Mouse (Mus musculus) heart, adult 9 months (tissue): ENCODE results near the gene Dlk1.
"Not testable (repeated sequence)": the region's sequence is repeated elsewhere in the genome, so short reads cannot be mapped to it uniquely, and the experiment has no call there.

Experiments used
- DNase-seq, 2 experiments: peaks; one replicate each; pipeline ENCODE4 v3.0.0; 2022; ENCODE audit warnings: low spot score in 2 of 2

Gene Dlk1

DNA sequence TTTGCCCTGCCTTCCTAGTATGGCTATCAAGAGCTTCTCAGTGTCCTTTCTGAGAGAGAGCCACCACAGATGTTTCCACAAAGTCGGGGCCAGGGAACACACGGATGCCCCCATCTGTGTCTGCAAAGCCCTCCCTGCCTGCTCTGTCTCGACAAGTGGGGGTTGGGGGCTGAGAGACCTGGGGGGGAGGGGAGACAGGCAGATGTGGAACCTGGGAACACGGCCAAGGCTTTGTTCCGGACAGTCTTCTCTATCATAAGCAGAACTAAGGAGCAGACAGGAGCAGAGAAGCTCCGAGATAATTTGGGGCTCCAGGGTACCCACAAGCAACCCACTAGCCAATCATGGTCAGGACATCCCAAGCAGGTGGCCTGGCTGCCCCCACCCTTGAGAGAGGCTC is 12.6 kb upstream of the Dlk1 start:
- no peak for DNase-seq

DNA sequence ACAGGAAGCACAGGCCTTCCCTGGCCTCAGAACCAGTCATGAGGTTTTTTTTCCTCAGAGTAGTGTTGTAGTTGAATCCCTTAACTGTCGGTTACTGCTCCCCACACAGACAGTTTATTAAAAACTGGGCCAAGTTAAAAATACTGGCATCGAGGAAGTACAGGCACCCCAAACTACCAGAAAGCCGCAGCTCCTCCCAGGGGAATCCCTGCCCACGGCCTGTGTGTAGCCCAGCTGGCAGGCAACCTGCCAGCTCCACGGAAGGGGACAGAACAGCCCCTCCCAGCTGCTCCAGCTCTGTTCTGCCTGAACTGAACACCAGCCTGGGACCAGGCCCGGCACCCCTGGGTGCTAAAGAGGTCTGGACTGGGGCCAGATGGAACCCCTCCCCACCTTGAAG is 11.3 kb upstream of the Dlk1 start:
- peak in 1 of 2 experiments; percentile 13 for DNase-seq

DNA sequence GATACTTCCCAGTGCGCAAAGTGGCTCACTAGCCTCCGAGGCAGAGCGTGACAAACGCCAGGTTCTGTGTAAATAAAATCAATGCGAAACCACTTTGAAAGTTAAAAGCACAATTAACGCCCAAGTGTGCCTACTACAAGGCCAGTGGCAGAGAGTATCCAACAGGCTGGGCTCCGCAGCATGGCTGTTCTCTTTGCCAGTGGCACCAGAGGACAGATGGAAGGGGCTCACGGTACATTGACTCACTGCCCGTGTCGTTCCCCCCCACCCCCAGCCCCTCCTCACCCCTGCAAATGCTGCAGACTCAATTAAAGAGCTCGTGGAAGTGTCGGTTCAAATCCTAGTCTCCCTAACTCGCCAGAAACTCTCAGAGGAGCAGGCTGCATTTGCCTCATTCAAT is 10.5 kb upstream of the Dlk1 start:
- no peak for DNase-seq

DNA sequence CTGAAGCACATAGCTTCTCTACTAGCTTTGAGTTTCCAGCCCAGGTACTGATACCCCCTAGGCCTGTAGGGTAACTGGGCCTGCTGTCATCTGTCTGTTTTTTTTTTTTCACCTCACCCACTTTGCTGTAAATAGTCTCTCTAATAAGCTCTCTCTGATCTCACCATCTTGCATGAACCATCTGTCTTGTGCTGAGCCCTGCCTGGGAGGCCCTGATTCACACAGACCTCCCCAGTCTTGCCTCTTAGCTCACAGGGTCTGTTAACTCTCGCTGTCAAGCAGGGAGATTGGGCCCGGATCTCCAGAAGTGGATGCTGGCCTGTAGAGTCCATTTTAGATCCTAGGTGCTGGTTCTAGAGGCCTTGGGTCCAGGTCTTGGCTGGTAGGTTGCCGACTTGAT is 9.3 kb upstream of the Dlk1 start:
- DNase-seq = no peak

DNA sequence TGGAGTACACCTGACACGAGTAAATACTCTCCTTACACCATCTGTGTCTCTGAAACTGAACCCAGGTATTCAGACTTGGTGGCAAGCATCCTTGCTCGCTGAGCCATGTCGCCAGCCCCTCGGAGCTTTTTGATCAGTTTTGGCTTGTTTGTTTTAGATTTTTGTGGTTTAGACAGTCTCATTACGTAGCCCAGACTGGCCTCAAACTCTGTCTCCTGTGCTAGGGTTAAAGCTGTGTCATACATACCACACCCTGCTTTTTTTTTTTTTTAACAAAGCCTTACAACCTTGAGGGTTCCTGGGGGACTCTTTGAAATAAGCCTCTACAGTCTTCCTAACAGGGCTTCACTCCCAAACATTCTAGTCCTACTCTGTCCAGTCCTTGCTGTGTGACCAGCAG is 7.6 kb upstream of the Dlk1 start:
- DNase-seq = no peak

DNA sequence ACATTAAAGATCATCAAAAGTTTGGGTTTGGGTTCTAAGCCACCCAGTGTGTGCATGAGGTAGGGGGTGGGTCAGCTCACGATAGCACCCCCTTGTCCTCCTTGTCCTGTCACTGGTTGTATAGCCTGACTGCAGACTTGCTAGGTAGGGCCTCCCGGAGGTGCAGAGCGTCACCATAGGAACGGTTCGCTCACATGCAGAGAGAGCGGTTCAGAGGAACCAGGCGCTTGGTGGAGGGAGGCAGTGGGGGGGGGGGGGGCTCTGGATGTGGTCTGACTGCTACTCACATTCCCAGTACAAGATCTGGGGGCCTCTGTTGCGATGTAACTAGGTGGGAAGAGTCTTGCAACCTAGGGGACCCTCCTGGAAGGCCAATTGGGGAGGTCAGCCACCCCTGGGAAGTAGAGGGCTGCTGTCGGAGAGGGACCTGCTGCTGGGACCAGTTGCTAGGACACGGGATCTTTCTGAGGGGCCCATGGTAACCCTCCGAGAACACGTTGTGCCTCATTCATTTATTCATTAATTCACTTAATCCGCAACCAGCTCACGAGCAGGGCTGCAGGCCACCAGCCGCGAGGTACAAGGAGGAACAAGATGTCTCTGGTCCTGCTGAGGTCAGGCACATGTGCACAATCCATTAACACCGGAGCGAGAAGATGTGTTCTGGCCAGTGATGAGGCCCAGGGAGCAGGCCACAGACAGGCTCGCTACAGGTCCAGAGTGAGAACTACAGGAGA is 7.0 kb upstream of the Dlk1 start:
- no peak for DNase-seq

DNA sequence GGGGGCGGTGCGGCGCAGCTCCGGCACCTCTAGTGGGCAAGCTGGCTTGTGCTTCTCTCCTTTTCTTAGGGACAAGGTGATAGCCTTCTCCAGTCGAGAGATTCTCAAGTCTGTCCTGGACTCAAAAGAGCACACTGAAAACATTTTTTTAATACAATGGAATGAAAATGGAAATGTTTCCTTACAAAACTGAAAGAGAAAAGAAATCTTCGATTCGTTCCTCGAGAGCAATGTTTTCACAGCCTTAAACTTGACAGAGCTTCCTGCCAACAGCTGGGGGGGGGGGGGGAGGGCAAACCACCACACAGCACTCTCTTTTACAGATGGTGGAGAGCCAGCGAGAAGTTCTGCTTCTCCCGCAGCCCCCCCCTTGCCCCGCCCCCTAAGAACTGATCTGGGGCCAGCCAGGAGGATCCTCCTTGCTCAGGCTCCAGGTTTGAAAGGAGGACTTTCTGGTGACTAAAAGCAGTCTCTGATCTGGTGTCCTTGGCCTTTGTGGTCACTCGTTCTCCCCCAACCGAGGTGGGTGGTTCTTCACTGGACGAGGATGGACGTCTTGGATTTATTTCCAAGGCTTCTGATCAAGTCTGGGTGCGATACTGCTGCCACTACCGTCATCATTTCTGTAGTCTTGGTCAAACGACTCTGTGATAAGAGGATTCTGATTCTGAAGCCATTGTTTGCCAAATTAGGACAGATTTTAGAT is 6.2 kb upstream of the Dlk1 start:
- no peak for DNase-seq

DNA sequence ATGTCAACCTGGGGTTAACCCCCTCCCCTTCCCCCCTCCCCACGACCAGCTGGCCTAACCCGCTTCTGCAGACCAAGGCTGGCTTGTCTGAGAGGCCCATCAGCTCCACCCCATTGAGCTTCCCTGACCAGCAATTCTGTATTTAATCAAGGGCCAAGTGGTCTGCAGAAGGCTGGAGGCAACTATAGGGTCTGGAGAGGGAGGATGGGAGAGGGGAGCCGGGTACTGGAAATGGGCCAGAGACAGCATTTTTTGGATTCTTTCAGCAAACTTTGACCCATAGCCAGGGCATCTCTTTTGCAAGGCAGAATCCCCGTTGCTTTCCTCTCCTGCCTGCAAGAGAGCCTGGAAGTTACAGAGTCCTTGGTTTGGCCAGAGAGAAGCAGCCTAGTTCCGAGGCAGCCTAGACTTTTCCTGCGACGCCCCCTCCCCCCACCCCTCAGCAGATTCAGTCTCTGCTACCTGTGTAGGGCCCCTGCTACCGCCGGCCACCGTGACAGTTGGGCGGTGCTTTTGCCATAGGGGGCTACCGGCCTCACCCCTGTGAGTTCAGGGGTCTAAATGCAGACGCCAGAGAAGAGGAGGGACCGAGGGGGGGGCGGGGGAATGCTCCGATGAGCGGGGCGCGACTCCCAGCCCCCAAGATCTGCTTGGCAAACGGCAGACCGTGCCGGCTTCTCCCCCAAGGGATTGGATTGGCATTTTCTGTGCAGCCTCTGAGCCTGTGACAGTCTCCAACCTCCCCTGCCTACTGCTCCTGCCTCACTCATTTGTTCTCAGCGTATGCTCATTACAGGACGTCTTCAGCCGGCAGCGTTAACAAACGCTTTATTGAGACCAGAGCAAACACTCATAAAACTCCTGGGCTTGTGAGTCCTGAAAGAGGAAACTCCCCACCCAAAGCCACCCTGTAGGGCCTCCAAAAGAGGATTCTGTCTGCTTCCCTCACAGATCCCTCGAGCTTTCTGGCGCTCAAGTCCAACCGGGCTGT is 2.9 kb upstream of the Dlk1 start:
- no peak for DNase-seq

DNA sequence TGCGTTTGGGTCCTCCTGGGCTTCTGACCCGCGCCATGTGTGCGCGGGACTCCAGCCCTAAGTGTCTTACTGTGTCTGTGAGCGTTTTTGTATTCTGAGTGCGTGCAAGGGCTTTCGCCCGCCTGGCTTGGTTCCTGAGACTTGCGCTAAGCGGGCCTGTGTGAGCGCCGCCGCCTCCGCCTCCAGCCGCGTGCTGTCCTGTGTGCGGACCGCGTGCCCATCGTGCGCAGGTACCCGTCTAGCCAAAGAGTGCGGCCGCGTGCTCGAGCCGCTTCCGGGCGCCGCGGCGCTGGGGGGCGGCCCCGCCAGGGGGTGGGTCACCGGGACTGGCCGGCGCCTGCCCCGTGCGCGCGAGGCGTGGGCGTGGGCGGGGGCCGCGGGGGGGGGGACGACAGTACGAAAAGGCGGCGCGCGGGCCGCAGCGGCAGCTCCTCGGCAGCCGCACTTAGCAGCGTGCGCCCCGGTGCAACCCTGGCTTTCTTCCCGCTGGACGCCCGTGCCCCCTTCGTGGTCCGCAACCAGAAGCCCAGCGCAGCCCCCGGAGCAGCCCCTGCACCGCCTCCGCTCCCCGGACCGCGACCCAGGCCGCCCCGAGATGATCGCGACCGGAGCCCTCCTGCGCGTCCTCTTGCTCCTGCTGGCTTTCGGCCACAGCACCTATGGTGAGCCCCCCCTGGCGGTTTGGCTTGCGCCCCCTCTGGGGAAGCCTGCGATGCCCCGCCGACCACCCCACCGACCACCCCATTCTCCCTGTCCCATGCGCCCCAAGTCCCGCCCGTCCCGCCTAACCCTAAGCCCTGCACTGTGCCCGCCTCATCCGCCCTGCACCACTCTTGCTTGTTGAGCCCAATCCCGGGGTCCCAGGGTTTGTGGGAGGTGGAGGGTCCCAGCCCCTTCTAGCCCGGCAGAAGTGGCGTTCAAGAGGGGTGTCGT is 708 bp downstream of the Dlk1 start:
- no peak for DNase-seq

DNA sequence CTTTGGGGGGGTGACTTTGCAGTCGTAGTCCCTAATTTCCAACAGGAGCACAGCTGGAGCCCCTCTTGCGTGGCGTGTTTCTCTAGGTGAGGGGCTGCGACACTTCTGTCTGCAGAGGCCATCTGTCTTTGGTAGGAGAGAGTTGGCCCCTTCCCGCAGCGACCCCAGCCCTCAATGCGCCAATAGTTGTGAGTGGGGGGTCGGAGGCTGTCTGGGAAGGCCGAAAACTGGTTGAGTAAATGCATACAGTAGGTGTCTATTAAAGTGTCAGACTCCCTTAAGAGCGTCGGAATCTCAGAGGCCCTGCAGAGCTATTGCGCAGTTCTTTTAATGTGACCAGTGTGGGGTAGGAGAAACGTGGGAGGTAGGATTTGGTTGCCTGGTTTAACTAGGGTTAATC is 1.5 kb downstream of the Dlk1 start:
- DNase-seq = no peak

DNA sequence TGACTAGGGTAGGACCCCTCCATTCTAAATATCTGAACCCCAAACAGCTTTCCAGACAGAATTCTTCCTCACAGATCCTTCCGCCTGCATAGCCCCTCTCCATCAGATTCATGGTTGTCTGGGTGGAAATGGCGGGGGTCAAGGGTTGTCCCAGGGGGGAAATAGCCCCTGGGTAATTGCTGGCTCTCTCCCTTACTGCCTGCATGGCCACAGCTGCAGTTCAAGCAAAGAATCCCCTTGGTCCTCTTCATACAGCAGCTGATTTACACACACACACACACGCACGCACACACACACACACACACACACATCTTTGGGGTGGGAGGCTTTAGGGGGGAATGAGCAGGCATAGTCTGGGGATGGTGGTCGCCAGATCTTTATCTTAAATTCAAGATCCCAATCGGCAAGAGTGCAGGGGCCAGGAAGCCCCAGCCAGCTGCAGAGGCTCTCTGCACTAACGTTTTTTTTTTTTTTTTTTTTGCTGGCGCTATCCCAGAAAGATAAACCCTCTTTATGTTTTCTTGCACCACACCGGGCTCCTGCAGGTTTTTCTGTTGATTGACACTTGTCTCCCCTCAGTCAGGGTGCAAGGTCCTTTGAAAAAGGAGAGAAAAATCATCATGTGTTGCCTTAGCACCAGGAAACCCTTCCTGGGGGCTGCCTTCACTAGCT is 4.0 kb downstream of the Dlk1 start:
- no peak for DNase-seq

DNA sequence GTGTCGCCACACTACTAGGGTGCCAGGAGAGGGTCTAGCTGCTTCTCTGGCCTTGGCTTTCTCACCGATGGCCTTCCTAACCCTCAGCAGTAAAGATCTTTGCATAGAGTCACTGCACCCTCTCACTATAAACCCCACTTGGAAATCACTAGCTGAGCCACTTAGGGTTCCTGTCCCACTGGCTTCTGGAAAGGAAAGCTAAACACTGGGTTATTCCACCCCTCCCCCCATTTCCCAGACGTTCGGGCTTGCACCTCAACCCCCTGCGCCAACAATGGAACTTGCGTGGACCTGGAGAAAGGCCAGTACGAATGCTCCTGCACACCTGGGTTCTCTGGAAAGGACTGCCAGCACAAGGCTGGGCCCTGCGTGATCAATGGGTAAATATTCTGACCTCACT is 5.2 kb downstream of the Dlk1 start:
- no peak for DNase-seq

DNA sequence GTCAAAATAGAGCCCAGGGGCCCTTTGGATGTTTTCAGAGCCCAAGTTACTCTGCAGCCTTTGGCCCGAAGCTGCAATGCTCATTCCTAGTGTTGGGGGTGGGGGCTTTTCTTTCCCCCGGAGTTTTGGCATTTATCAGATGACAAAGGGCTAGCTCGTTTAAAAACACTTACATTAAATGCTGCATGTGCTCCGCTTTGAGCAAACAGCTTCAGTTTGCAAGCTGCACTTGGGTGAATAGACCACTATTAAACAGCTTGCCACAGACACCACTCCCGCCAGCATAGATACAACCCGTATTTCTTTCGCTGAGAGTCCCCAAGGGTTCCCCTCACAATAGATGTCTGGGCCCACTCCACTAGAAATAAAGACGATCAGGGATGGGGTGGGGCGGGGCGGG is 6.3 kb downstream of the Dlk1 start:
- no peak for DNase-seq

DNA sequence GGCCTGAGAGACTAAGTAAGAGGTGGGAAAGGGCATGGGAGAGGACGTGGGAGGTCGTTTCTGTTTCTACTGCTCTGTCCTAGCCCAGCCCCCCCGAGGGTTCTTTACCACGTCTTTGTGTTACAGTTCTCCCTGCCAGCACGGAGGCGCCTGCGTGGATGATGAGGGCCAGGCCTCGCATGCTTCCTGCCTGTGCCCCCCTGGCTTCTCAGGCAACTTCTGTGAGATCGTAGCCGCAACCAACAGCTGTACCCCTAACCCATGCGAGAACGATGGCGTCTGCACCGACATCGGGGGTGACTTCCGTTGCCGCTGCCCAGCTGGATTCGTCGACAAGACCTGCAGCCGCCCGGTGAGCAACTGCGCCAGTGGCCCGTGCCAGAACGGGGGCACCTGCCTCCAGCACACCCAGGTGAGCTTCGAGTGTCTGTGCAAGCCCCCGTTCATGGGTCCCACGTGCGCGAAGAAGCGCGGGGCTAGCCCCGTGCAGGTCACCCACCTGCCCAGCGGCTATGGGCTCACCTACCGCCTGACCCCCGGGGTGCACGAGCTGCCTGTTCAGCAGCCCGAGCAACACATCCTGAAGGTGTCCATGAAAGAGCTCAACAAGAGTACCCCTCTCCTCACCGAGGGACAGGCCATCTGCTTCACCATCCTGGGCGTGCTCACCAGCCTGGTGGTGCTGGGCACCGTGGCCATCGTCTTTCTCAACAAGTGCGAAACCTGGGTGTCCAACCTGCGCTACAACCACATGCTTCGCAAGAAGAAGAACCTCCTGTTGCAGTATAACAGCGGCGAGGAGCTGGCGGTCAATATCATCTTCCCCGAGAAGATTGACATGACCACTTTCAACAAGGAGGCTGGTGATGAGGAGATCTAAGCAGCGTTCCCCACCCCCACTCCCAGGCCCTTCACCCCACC is 7.1 kb downstream of the Dlk1 start:
- no peak for DNase-seq

DNA sequence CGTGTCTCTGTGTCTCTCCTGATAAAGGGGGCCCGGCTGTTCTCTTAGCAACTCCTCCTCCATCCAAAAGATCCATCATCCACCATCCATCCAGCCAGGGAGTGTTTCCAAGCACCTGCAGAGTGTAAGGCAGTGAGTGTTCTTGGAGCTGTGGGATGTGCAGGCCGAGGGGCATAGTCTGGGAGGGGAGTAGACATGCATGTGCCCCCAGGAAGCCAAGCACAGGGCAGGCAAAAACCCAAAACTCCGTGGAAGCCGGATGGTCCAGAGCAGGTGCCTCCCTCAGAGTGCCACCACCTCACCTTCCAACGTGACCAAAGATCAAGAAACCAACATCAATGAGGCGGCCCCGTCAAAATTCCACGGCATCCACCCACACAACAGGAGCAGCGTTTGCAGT is 10.0 kb downstream of the Dlk1 start:
- no peak for DNase-seq

DNA sequence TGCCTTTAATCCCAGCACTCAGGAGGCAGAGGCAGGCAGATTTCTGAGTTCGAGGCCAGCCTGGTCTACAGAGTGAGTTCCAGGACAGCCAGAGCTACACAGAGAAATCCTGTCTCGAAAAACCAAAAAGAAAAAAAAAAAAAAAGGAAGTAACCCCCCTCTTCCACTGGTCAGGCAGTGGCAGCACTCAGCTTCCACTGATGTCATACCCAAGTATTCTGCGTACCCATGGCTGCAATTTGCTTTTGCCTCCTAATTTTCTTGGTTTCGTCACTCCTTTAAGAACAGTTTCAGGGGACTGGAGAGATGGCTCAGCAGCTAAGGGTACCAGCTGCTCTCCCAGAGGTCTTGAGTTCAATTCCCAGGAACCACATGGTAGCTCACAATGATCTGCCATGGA is 14.8 kb downstream of the Dlk1 start:
- not testable (repeated sequence) for DNase-seq

DNA sequence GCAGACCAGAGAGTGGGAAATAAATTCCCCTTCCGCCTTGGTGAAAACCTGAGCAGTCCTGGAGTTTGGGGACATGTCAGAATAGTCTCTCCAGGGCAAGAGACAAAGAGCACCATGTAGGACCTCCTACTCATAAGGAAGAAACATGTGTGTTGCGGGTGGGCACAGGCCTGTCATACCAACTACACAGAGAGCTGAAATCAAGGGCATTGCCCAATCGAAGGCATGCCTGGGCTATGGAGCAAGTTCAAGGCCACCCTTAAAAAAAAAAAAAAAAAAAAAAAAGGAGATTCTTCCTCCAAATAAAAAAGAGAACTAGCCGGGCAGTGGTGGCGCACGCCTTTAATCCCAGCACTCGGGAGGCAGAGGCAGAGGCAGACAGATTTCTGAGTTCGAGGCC is 17.2 kb downstream of the Dlk1 start:
- DNase-seq = no peak

DNA sequence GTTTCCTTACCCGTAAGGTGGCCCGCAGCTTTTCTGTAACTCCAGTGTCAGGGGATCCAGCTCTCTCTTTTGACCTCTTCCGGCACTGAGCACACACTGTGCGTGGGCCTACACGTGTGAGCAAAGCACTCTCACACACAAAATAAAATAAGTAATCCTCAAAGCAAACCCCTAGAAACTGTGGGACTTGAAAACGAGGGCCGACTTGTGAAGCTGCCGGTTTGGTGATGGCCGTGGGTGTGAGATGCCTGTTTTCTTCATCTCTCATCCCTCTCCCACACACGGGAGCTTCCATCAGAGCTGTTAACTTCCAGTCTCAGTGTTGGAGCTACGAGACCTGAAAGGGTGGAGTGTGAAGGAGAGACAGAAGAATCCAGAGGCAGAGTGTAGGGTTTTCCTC is 20.0 kb downstream of the Dlk1 start:
- DNase-seq = no peak

DNA sequence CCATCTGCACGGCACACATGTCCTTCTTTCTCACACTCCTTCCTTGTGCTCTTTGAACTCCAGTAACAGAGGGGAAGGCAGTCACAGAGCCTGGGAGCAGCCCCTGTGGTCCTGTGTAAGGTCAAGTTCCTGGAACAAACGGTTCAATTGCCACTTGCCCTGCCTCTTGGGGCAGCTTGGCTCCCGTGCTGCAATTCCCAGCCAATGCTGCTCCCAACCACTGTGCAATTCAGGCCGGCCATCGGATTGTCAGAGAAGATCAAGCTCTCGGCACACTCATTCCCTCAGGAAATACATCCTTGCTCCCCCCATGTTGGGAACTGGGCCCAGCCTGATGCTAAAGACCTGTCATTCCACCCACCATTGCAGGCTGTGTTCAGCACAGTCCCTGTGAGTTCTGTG is 21.0 kb downstream of the Dlk1 start:
- no peak for DNase-seq

DNA sequence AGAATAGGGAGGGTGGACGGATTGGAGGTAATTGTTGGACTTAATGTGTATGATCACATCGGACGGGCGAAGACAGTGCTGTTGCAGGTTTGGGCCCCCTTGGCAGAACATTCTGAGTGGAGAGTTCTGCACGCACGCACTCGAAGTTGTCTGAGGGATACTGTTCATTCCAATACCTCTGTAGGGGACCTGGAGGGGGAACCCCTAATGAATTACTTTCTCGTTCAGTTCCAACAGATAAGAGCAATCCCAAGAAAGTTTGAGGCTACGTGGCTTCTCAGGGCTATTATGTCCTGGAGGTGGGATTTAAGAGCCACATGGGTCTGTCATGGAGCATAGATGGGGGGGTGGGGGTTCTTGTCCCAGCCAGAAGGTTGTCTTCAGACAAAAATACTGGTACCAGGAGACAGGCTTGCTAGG is 21.6 kb downstream of the Dlk1 start:
- DNase-seq = no peak
